Mouse (Mus musculus): ENCODE data around the gene Edrf1.

DNA sequence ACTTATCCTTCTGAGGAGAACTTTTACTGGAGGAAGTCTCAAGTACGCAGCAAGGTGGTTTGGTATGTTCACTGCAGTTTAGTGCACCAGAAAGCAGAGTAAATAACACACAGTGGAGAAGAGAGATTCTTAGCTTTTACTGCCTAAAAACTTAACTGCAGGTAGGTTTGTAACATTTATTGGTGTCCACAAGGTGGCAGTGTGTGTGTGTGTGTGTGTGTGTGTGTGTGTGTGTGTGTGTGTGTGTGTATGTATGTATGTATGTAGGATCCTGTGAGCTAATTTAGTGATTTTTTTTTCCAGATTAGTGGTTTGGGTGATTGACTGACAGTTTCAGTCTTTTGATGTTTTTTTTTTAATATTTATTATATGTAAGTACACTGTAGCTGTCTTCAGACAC lies 31.7 kb downstream of the Edrf1 start:
- no peak for TF ChIP-seq CTCF (IDR thresholded peaks at IDR 0.05; ENCODE audit: borderline replicate concordance, control insufficient read depth, extremely low read depth, insufficient read depth, low read length, poor library complexity)
- TF ChIP-seq POLR2A (IDR thresholded peaks at IDR 0.05; ENCODE audit: control insufficient read depth, extremely low read depth, insufficient read depth, low read length, poor library complexity) = no peak

All from thymus, adult 2 months (tissue).